Mouse (Mus musculus) urinary bladder, adult 18-20 months (tissue): Measurements from ENCODE around the gene Rbbp7.
"Not testable (repeated sequence)": the region's sequence is repeated elsewhere in the genome, so short reads cannot be mapped to it uniquely, and the experiment has no call there.

Source experiments
- DNase-seq, 2 experiments: peaks; one replicate each; pipeline ENCODE4 v3.0.0; 2022; ENCODE audit warnings: low spot score in 2 of 2, mixed read lengths in 2 of 2

Gene Rbbp7

GRCm38 (mm10) chrX:162760115-162760942 is at the start of gene Rbbp7:
Gene Rbbp7 (plus strand): TSS chrX:162760402.
- DNase-seq, result peak; percentile 67 to 90

GRCm38 (mm10) chrX:162717837-162718236 is 42.4 kb upstream of the Rbbp7 start:
- no peak for DNase-seq

GRCm38 (mm10) chrX:162719615-162720014 is 40.6 kb upstream of the Rbbp7 start:
- DNase-seq, result no peak

- DNase-seq, result no peak
Observed at GRCm38 (mm10) chrX:162727367-162727777, 32.8 kb upstream of the Rbbp7 start.

- no peak for DNase-seq
Observed at GRCm38 (mm10) chrX:162727795-162728194, 32.4 kb upstream of the Rbbp7 start.

GRCm38 (mm10) chrX:162728228-162728627 is 32.0 kb upstream of the Rbbp7 start:
- no peak for DNase-seq

- DNase-seq, result no peak
Observed at GRCm38 (mm10) chrX:162730031-162730430, 30.2 kb upstream of the Rbbp7 start.

- DNase-seq, result peak; percentile 30 to 42
Observed at GRCm38 (mm10) chrX:162734997-162735929, 24.9 kb upstream of the Rbbp7 start.

- no peak for DNase-seq
Observed at GRCm38 (mm10) chrX:162736140-162736659, 24.0 kb upstream of the Rbbp7 start.

- DNase-seq, result no peak
Observed at GRCm38 (mm10) chrX:162748696-162749420, 11.3 kb upstream of the Rbbp7 start.

- DNase-seq, result no peak
Observed at GRCm38 (mm10) chrX:162752418-162752817, 7.8 kb upstream of the Rbbp7 start.

GRCm38 (mm10) chrX:162754314-162754713 is 5.9 kb upstream of the Rbbp7 start:
- no peak for DNase-seq

GRCm38 (mm10) chrX:162756058-162756457 is 4.1 kb upstream of the Rbbp7 start:
- no peak for DNase-seq

GRCm38 (mm10) chrX:162759251-162760114 is 719 bp upstream of the Rbbp7 start:
- DNase-seq, result peak in 1 of 2 experiments; percentile 22

GRCm38 (mm10) chrX:162760958-162761515 is 835 bp downstream of the Rbbp7 start:
- no peak for DNase-seq

GRCm38 (mm10) chrX:162761716-162762395 is 1.7 kb downstream of the Rbbp7 start:
- DNase-seq, result no peak

- no peak for DNase-seq
Observed at GRCm38 (mm10) chrX:162770726-162771125, 10.5 kb downstream of the Rbbp7 start.

GRCm38 (mm10) chrX:162788372-162788771 is 28.2 kb downstream of the Rbbp7 start:
- no peak for DNase-seq

GRCm38 (mm10) chrX:162791392-162791791 is 31.2 kb downstream of the Rbbp7 start:
- DNase-seq, result not testable (repeated sequence)

GRCm38 (mm10) chrX:162800371-162800770 is 40.2 kb downstream of the Rbbp7 start:
- peak in 1 of 2 experiments; percentile 4 for DNase-seq
